Mouse (Mus musculus) embryonic fibroblast, embryonic 13.5 days (primary cell): Measurements from ENCODE around the gene Gm10377. TPM values are rescaled to one million over a fixed set of nuclear protein-coding genes. Genes with fewer than 3 reads are reported as not detected.
"Not testable (repeated sequence)": the region's sequence is repeated elsewhere in the genome, so short reads cannot be mapped to it uniquely, and the experiment has no call there.

Source experiments
- H3K27ac ChIP-seq: 2 replicates; pipeline ENCODE4 v1.5.1; 2012; ENCODE audit warnings: low read length, control low read depth, inconsistent platforms; ENCODE audit not compliant: insufficient read depth
- H3K4me1 ChIP-seq: 2 replicates; pipeline ENCODE4 v1.6.1; 2011; ENCODE audit warnings: low read length; ENCODE audit not compliant: control insufficient read depth, insufficient read depth
- H3K4me3 ChIP-seq: 2 replicates; pipeline ENCODE4 v1.5.1; 2011; ENCODE audit warnings: mild to moderate bottlenecking, control low read depth, low read length; ENCODE audit not compliant: insufficient read depth
- polyA plus RNA-seq: library from polyadenylated mRNA; stranded (reverse); fragments of >200 nt; gene quantifications from 2 replicates; pipeline ENCODE4 v1.2.4, GENCODE M21; 2011; ENCODE audit warnings: low read depth; ENCODE audit not compliant: missing spikeins, insufficient read length

Gm10377 gene
- not detected in 2 replicates for polyA plus RNA-seq

DNA sequence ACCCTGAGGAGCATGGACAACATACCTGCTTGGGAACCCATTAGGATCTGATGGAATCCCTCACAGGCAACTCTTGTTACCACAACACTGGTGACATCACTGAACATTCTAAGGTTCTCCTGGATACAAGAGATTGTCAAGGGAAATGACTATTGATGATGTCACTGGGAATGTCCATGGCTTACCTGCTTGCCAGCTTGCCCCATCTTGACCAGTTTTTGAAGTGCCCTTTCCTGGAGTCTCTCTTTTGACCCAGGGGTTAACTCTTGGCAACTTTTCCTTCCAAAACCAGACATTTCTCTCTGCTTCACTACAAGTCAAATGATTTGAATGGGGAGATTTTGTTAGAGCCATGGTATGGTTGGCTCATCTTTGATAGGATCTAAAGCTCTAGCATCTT is at the start of gene Gm10377:
TSS of gene Gm10377 (minus strand) at position 101 of the 400 bp plus-strand sequence.
- H3K27ac ChIP-seq, H3K4me1 ChIP-seq: not testable (repeated sequence)

DNA sequence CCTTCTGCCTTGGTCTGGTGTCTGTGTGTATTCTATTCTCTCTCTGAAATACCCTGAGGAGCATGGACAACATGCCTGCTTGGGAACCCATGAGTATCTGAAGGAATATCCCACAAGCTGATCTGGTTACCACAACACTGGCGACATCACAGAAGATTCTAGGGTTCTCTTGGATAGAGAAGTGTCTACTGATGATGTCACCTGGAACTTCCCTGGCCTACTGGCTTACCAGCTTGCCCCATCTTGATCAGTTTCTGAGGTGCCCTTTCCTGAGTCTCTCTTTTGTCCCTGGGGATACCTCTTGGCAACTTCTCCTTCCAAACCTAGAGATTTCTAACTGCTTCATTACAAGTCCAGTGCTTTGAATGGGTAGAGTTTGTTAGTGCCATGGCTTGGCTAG is 29.1 kb downstream of the Gm10377 start, which contains the start of gene Gm3015:
TSS of gene Gm3015 (minus strand) at position 101 of the 400 bp plus-strand sequence.
- not testable (repeated sequence) for H3K27ac ChIP-seq, H3K4me3 ChIP-seq, H3K4me1 ChIP-seq

More for the DNA sequence above, at the start of gene Gm10377:
- not testable (repeated sequence) for H3K4me3 ChIP-seq

Other genes starting within 250 kb of the Gm10377 start
- gene Gm17124, start 198.1 kb downstream of the Gm10377 start, polyA plus RNA-seq, result not detected in 2 replicates
- not detected in 2 replicates for gene Gm3633, start 156.1 kb downstream of the Gm10377 start, polyA plus RNA-seq
- gene Gm10378, start 142.0 kb downstream of the Gm10377 start, polyA plus RNA-seq, result not detected in 2 replicates
- not detected in 2 replicates for gene Gm3015, start 29.2 kb downstream of the Gm10377 start, polyA plus RNA-seq
- gene Gm21977, start 55.5 kb upstream of the Gm10377 start, polyA plus RNA-seq, result not detected in 2 replicates
- not detected in 2 replicates for gene Gm8082, start 195.6 kb upstream of the Gm10377 start, polyA plus RNA-seq
- gene Gm10376, start 217.6 kb upstream of the Gm10377 start, polyA plus RNA-seq, result not detected in 2 replicates